Mouse (Mus musculus): ENCODE measurements around the gene Tbc1d9b. TPM values are rescaled to one million over a fixed set of nuclear protein-coding genes. Genes with fewer than 3 reads are reported as not detected.
A peak's percentile ranks its signal among the peaks of the same experiment; 100 is the strongest.

Tbc1d9b gene
- total RNA-seq, 2 experiments from 2014 or later: 6.1 to 30.5 TPM

- no peak for ATAC-seq (replicated peaks; ENCODE audit: low FRiP score, poor library complexity, severe bottlenecking)
Measured at GRCm38 (mm10) chr11:50162338-50163050, 31.3 kb downstream of the Tbc1d9b start.

GRCm38 (mm10) chr11:50168352-50168751 lies 37.2 kb downstream of the Tbc1d9b start:
- ATAC-seq (replicated peaks; ENCODE audit: low FRiP score, poor library complexity, severe bottlenecking): no peak

- ATAC-seq (replicated peaks; ENCODE audit: low FRiP score, poor library complexity, severe bottlenecking): peak; percentile 34
Measured at GRCm38 (mm10) chr11:50174111-50174729, 43.0 kb downstream of the Tbc1d9b start, which contains the start of gene Mrnip. Mrnip (plus strand) TSS chr11:50174444.

- ATAC-seq (replicated peaks; ENCODE audit: low FRiP score, poor library complexity, severe bottlenecking): peak; percentile 97
Measured at GRCm38 (mm10) chr11:50174730-50175187, 43.6 kb downstream of the Tbc1d9b start.

GRCm38 (mm10) chr11:50176351-50176750 lies 45.2 kb downstream of the Tbc1d9b start:
- ATAC-seq (replicated peaks; ENCODE audit: low FRiP score, poor library complexity, severe bottlenecking): no peak

GRCm38 (mm10) chr11:50177111-50177510 lies 45.9 kb downstream of the Tbc1d9b start:
- ATAC-seq (replicated peaks; ENCODE audit: low FRiP score, poor library complexity, severe bottlenecking): no peak

- ATAC-seq (replicated peaks; ENCODE audit: low FRiP score, poor library complexity, severe bottlenecking): no peak
Measured at GRCm38 (mm10) chr11:50178532-50179488, 47.6 kb downstream of the Tbc1d9b start.

- ATAC-seq (replicated peaks; ENCODE audit: low FRiP score, poor library complexity, severe bottlenecking): no peak
Measured at GRCm38 (mm10) chr11:50180478-50181231, 49.5 kb downstream of the Tbc1d9b start.

- ATAC-seq (replicated peaks; ENCODE audit: low FRiP score, poor library complexity, severe bottlenecking): no peak; the same call in 1 of the 2 replicates
Measured at GRCm38 (mm10) chr11:50182702-50183101, 51.5 kb downstream of the Tbc1d9b start.

GRCm38 (mm10) chr11:50184788-50185187 lies 53.6 kb downstream of the Tbc1d9b start:
- ATAC-seq (replicated peaks; ENCODE audit: low FRiP score, poor library complexity, severe bottlenecking): no peak

GRCm38 (mm10) chr11:50188682-50189081 lies 57.5 kb downstream of the Tbc1d9b start:
- ATAC-seq (replicated peaks; ENCODE audit: low FRiP score, poor library complexity, severe bottlenecking): no peak

- ATAC-seq (replicated peaks; ENCODE audit: low FRiP score, poor library complexity, severe bottlenecking): no peak
Measured at GRCm38 (mm10) chr11:50190362-50190761, 59.2 kb downstream of the Tbc1d9b start.

- ATAC-seq (replicated peaks; ENCODE audit: low FRiP score, poor library complexity, severe bottlenecking): no peak
Measured at GRCm38 (mm10) chr11:50192278-50192677, 61.1 kb downstream of the Tbc1d9b start.

- no peak for ATAC-seq (replicated peaks; ENCODE audit: low FRiP score, poor library complexity, severe bottlenecking)
Measured at GRCm38 (mm10) chr11:50194070-50194469, 62.9 kb downstream of the Tbc1d9b start.

GRCm38 (mm10) chr11:50194793-50195192 lies 63.6 kb downstream of the Tbc1d9b start:
- no peak for ATAC-seq (replicated peaks; ENCODE audit: low FRiP score, poor library complexity, severe bottlenecking)

GRCm38 (mm10) chr11:50197500-50197899 lies 66.3 kb downstream of the Tbc1d9b start:
- ATAC-seq (replicated peaks; ENCODE audit: low FRiP score, poor library complexity, severe bottlenecking): no peak

GRCm38 (mm10) chr11:50198219-50198846 lies 67.1 kb downstream of the Tbc1d9b start:
- ATAC-seq (replicated peaks; ENCODE audit: low FRiP score, poor library complexity, severe bottlenecking): no peak

- no peak for ATAC-seq (replicated peaks; ENCODE audit: low FRiP score, poor library complexity, severe bottlenecking)
Measured at GRCm38 (mm10) chr11:50198916-50199315, 67.7 kb downstream of the Tbc1d9b start.

GRCm38 (mm10) chr11:50200613-50201012 lies 69.4 kb downstream of the Tbc1d9b start:
- ATAC-seq (replicated peaks; ENCODE audit: low FRiP score, poor library complexity, severe bottlenecking): no peak

All from erythroblast, adult 5-6 weeks (primary cell).